Mouse (Mus musculus) kidney, postnatal 4 days (tissue): ENCODE results near the gene Ppih.
"Not testable (repeated sequence)": the region's sequence is repeated elsewhere in the genome, so short reads cannot be mapped to it uniquely, and the experiment has no call there.

Experiments used
- DNase-seq, 2 experiments: peaks; one replicate each; pipeline ENCODE4 v3.0.0; 2021; ENCODE audit warnings: mixed read lengths in 2 of 2

Ppih gene

DNA sequence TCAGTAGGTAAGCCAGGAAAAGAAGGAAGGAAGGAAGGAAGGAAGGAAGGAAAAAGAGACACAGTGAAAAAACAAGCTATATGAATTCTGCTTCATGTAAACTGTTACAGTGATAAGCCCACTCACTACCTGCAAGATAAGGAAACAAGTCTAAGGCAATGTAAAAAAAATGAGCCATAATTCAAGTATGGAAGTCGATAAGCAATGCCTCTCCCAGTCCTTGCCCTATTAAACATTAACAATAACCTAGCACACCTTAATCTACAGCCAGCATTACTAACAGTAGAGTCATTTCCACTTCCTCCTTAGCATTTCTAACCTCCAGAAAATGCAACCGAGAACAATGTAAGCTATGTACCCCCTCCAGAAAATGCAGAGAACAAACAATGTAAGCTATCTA lies 35.0 kb downstream of the Ppih start:
- DNase-seq: no peak

DNA sequence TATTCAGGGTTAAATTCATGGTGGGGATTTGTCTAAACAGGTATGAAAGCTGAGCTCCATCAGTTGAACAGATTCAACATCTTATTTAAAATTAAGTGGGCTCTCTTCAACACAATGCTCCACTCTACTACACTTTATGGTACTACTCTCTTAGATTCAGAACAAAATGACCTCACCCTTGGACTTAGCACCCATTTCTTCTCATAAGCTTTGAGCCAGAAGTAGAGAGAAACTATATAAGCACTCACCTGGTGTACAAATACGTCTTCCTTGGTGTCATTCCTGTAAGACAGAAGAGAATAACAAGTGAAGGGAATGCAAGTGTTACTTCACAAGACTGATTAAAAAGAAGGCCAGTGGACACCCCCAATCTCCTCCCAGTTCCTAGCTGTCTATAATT lies 35.5 kb downstream of the Ppih start:
- no peak for DNase-seq

DNA sequence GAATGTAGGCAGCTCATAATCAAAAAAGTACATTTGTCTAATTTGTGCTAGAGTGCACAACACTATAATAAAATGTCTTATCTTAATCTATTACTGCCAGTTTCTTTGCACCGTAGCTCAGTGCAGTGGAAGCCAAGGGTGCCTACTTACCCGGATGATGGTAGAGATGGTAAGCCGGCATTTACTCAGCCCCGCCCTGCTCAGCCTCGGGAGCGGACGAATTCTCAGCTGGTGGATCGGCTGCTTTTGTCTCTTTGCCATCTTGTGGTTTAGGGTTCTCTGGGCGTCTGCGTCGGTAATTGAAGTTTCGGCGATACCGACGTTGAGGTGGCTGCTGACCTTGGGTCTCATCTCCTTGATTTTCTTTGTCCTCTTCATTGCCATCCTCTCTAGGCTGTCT lies 41.6 kb downstream of the Ppih start:
- DNase-seq: not testable (repeated sequence)

DNA sequence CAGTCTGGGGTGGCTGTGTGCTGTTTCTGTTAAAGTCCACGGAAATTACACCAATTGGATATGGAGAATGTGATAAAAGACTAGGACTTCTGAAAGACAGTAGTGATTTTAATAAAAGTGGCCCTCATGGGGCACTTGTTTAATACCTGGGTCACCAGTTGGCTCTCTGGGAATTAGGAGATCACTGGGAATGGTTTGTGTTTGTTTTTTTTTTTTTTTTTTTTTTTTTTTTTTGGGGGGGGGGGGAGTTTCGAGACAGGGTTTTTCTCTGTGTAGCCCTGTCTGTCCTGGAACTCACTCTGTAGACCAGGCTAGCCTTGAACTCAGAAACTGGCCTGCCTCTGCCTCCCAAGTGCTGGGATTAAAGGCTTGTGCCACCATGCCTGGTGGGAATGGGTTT lies 44.6 kb downstream of the Ppih start:
- no peak for DNase-seq

DNA sequence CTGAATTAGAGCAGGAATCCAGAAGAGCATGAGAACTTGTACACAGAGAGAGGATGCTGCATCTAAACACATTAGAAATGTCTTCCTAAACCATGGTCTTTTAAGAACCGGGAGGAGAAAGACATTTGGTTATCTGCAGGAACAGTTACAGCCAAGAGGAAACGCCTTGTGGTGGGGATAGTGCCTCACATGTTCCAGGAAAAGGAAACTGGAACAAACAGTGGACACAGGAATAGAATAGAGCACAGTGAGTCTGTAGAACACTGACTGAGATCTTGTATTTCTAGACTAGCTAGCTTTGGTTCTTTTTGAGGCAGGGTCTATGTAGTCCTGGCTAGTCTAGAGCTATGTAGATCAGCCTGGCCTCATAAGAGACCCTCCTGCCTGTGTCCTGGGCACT lies 45.1 kb downstream of the Ppih start:
- no peak for DNase-seq

DNA sequence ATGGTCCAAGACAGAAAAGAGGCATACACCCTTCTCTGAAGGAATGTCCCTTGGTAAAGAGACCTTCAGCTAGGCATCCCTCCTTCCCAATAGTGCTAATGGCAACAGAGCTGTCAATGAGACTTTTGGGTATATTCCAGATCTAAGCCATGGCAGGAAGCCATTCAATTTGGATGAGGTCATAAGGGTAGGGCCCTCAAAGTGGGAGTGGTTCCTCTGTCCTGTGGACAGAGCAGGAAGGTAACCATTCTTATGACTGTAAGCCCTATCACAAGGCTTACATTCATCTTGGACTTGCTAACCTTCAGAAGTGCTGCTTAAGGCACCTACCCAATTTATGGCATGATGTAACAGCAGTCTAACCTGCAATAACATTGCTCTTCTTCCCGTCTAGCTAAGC lies 45.7 kb downstream of the Ppih start:
- no peak for DNase-seq

DNA sequence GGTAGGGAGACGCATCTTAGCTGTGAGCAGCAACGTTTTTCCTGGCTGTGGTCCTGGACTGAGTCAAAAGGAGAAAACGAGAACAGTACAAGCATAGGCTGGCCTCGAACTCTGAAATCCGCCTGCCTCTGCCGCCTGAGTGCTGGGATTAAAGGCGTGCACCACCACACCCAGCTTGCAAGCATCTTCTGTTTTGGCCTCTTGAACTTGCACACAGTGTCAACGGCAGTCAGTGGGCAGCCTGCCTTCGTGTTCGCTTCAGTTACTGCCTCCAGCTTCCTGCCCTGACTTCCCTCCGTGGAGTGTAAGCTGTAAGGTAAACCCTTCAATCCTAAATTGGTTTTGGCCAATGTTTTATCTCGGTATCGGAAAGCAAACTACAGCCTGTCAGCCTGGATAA lies 53.7 kb downstream of the Ppih start:
- DNase-seq: no peak

DNA sequence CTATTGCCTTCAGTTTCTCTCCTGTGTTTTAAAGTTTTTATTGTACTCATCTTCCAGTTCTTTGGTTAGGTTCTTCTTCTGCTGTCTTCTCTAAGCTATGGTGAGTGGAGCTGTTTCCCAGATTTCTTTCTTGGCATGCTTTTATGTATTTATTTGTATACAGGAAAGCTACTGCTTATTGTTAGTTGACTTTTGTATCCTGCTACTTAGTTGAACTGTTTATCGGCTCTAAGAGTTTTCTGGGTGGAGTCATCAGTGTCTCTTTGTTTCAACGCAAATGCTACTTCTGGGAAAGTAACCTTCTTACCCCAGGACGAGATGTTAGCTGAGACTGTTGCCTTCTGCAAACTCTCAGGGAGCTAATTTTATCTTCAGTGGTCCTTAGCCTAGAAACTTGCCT lies 56.9 kb downstream of the Ppih start:
- DNase-seq: no peak

DNA sequence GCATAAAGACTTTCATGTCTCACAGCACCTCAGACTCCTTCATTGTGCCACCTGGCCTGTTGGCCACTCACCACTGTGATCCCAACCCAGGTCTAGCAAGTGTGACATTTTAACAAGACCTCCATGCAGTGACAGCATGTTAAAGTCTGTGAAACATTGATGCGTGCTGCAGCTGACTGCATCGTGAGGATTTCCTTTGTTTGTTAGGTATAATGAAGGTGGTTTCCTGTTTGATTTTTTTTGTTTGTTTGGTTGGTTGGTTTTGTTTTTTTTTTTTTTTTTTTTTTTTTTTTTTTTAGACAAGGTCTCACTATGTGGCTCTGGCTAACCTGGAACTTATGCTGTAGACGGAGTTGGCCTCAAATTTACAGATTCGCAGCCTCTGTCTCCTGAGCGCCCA lies 57.9 kb downstream of the Ppih start:
- DNase-seq: no peak

DNA sequence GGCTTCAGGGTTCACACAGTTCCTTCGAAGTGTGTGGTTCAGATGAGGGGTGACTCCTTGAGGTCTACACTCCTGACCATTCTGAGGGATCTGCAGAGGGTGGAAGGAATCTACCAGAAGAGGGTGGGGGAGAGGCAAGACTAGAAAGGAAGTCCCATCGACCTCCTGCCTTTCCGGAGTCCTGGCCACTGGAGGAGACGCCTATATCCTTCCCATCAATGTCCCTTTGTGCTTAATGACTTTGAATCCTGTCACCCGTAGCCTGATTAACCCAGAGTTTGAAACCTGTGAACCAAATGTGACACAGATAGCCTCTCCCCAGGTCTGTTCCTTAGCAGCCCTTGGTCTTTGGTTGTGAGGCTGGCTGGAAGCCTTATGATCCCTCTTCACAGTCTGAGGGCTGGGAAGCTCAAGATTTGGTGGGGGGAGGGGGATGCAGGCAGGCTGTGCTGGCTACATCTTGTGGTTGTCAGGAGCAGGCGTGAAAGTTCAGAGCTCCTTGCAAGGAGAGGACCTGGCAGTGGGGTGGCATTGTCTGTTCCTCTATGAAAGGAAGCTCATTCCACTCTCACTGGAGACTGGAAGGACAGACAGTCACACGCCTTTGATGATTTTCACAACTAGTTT lies 59.1 kb downstream of the Ppih start:
- no peak for DNase-seq

DNA sequence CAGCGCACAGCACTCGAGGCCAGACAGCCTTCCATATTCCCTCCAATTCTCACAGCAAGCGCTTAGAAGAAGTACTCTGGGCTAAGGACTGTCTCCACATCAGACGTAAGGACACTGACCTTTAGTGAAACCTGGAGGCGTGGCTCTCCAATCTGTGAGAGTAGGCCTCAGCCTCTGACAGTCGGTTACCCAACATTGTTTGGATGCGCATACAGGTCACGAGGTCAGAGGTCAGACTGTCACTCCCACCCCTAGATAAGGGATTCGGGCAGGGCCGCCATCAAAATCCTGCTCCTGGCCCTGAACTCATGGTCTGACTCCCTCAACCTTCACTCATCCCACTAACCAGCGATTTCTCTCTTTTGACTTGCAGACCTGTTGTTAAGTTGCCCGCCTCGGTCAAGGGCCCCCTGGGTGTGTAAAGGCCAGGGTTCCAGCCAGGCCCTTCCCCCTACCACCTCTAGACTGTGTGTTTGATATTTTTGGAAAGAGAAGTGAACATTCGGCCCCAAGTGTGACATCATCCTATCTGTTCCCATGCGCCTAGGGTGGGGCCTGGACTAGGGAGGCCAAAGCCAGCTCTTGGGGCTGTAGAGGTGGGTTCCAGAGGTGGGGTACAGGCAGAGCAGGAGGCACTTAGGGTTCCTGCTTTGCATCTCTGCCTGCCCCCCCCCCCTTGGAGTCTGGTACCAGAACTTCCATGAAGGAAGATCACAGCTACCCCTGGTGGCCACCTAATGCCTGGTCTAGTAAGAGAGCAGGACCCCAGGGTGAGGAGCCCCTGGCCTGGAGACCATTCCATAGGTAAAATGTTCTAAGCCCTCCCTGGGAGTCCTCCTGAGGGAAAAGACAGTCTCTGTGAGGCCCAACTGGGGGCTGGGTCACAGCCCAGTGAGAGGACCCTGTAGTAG lies 60.7 kb downstream of the Ppih start:
- DNase-seq: peak in 1 of 2 experiments; percentile 56

DNA sequence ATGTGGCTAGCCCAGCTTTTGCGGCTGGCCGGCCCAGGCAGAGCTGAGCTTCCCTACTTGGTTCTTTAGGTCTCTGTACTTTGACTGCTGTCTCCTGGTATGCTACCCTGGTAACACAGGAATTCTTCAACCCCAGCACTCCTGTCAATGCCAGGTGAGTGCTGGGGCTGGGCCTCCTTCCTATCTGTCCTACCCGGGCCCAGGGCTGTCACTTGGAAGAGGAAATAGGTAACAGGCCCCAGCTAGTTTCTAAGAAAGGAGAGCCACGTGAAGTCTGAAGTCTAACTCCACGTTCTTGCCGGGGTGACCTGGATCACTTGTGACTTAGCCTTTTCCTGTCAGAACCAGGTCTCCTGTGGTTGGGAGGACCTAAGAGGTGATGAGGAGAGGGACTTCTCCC lies 63.3 kb downstream of the Ppih start:
- no peak for DNase-seq

DNA sequence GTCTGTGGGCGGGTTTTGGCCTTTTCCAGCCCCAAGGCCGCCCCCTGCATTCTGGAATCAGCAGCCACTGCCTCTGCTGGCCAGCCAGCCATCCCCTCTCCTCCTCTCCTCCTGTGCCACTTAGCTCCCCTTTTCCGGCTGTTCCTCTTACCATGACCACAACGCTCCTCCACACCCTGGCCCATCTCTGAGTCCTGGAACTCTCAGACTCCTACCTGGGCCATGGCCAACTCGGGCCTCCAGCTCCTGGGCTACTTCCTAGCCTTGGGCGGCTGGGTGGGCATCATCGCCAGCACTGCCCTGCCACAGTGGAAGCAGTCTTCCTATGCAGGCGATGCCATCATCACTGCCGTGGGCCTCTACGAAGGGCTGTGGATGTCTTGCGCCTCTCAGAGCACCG lies 65.0 kb downstream of the Ppih start, which contains the start of gene Cldn19:
Gene Cldn19 (plus strand): TSS at position 64 of the 400 bp plus-strand sequence.
- DNase-seq: peak; percentile 41 to 62

DNA sequence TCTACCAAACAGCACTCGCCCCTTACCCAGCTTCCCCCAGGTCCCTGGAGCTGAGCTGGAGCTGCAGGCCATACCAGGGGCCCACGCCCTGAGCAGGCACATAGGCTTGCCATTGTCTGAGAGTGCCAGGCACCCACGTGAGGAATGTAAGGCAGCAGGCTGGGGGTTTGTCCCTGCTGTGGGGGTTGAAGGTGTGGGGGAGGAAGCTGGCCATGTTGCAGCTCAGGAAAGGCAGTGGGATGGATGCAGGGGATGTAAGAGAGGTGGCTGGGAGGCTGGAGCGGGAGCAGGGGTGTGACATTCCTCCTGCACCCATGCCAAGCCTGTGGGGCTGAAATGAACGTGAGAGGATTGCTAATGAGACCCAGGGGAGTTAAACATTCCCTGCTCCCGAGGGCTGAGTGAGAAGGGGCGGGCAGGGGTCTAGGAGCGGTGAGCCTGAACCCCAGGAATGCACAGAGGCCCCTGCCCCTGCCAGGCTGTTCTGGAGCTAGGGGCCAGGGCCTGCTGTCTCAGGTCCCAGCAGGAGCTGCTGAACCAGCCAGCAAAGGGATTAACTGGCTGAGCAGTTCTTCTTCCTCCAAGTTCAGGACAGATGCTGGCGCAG lies 66.2 kb downstream of the Ppih start:
- peak; percentile 67 to 80 for DNase-seq

DNA sequence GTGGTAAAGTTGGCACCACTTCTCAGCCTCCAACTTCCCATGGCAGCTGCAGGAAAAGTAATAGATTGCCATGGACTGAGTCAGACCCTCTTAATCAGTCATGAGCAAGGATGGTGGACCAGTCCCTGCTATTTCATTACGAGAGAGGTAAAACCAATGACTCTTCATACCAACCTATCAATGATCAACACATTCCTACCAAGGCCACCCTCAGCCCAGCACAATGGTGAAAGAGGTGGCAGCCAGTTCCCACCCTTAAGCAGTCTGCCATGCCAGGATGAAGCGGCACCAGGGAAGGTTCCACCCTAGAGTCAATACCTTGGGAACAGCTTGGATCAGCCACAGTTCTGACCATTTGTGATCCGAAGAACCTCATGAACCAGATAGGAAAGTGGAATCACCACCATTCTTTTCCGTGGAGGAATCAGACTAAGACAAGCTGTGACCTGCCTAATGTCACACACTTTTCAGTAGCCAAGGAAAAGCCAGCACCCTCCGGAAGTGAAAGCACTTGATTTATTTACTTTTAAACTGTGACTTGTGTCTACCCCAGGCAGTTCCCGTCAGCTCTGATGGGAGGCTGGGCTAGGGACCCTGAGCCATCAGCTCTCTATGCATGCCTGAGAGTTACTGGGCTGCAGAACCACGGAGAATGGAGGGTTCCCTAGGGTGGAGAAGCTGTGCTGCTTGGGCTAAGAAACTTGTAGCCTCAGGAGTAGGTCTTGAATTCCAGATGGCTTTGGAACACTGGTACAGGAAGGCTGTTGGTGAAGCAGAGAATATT lies 68.1 kb downstream of the Ppih start:
- DNase-seq: peak; percentile 47 to 62
